Comparison of ENCODE assay signal across 8 mouse cellular contexts in genomic region chr1:90590797-90591196, GRCm38 (mm10). TPM values are rescaled to one million over a fixed set of nuclear protein-coding genes. Genes with fewer than 3 reads are reported as not detected.
DNase-seq lines count a peak whose midpoint lies in the region; ATAC-seq and TF ChIP-seq lines count a peak whose summit lies in the region.

No protein-coding gene starts in this region.

- TF ChIP-seq POLR2A in brain, embryonic 14.5 days (IDR thresholded peaks at IDR 0.05; ENCODE audit: borderline replicate concordance, extremely low read depth, insufficient read depth, insufficient read length, poor library complexity, severe bottlenecking), result no peak
- TF ChIP-seq POLR2A in small intestine, adult 2 months (IDR thresholded peaks at IDR 0.05; ENCODE audit: low read depth, low read length), result no peak

- H3K36me3 ChIP-seq in lung, embryonic 14.5 days (ENCODE audit: insufficient read depth), result no peaks in the 10 kb centered on the region
- H3K36me3 ChIP-seq in small intestine, adult 2 months (ENCODE audit: control insufficient read depth, insufficient read depth, low read length), result no peaks in the 10 kb centered on the region

- peak; percentile 76 to 85 for DNase-seq in cerebellum, postnatal 10 days
- DNase-seq in cerebellum, adult 8-10 months, result no peak
- DNase-seq in 3T3-L1 (ENCODE audit: low read depth, low spot score), result peak; percentile 67
- peak; percentile 84 for DNase-seq in brain, embryonic 14.5 days (ENCODE audit: low read depth)
- DNase-seq in gastrocnemius, postnatal 14 days, result peak; percentile 61
- DNase-seq in layer of hippocampus, adult 18-20 months (ENCODE audit: low spot score in 2 of 2), result peak; percentile 17 to 69
- peak; percentile 82 for DNase-seq in lung, embryonic 14.5 days

- no peak overlapping the region for H3K27ac ChIP-seq in lung, embryonic 14.5 days (ENCODE audit: low read depth)
- no peak overlapping the region for H3K27ac ChIP-seq in small intestine, adult 2 months (ENCODE audit: insufficient read depth, low read depth, low read length)

- H3K4me3 ChIP-seq in lung, embryonic 14.5 days (ENCODE audit: low read depth, low read length), result no peak overlapping the region
- H3K4me3 ChIP-seq in small intestine, adult 2 months (ENCODE audit: low read depth, low read length), result no peak overlapping the region

- WGBS in lung, embryonic 14.5 days, result 49% methylated on average over 2 of the region's 2 CpGs
- WGBS in small intestine, adult 2 months, result 33% methylated on average over 2 of the region's 2 CpGs

- intact Hi-C loops in gastrocnemius, postnatal 14 days (cut with DNase I; ENCODE audit: low total_unique reads), result no loop called here

- H3K4me1 ChIP-seq in lung, embryonic 14.5 days (ENCODE audit: insufficient read depth), result no peaks in the 10 kb centered on the region
- no peaks in the 10 kb centered on the region; the same call in 1 of the 2 replicates for H3K4me1 ChIP-seq in small intestine, adult 2 months (ENCODE audit: control insufficient read depth, insufficient read depth, insufficient read length, low read length)

- H3K9me3 ChIP-seq in lung, embryonic 14.5 days (ENCODE audit: low read depth, low read length), result no peaks in the 10 kb centered on the region

- H3K9ac ChIP-seq in lung, embryonic 14.5 days, result no peak overlapping the region

- ATAC-seq in lung, embryonic 14.5 days (ENCODE audit: insufficient read depth), result 0 out of 2 replicates have a peak, but pooled peaks have one; percentile 33

- H3K4me2 ChIP-seq in lung, embryonic 14.5 days, result no peak overlapping the region

- TF ChIP-seq CTCF in brain, embryonic 14.5 days (IDR thresholded peaks at IDR 0.05; ENCODE audit: borderline replicate concordance, extremely low read depth, insufficient read depth, insufficient read length), result peak; percentile 72
- TF ChIP-seq CTCF in lung, embryonic 14.5 days (IDR thresholded peaks at IDR 0.05; ENCODE audit: low read depth), result peak; percentile 71
- TF ChIP-seq CTCF in small intestine, adult 2 months (IDR thresholded peaks at IDR 0.05; ENCODE audit: extremely low read depth, insufficient read length, insufficient replicate concordance, low read depth, low read length), result peak; percentile 21; the same call in 1 of the 2 replicates

- H3K27me3 ChIP-seq in lung, embryonic 14.5 days (ENCODE audit: insufficient read depth, low read length), result peaks cover 6% of the 10 kb centered on the region
- no peaks in the 10 kb centered on the region for H3K27me3 ChIP-seq in small intestine, adult 2 months (ENCODE audit: control insufficient read depth, insufficient read depth, low read length)

RNA-seq across cellular contexts. Expression of gene Cops8, which starts 12.0 kb away (rescaled TPM):
- polyA plus RNA-seq in brain, embryonic 14.5 days (2012; rRNA removed), result 112 and 132 TPM in 2 replicates
- 10 to 100 TPM; 71.5 to 78.3 TPM for total RNA-seq in gastrocnemius, postnatal 14 days (2021)
- total RNA-seq in layer of hippocampus, adult 18-20 months (2021), result 100 to 1,000 TPM; 122 TPM
- polyA plus RNA-seq in lung, embryonic 14.5 days (2014; fragmentation: Nextera tagmentation; extraction: Ambion mirVana), result 157 and 163 TPM in 2 replicates
- polyA plus RNA-seq in small intestine, adult 2 months (2012; rRNA removed), result 12.5 and 14.4 TPM in 2 replicates

Comparison
In these comparisons a context has a peak if more than half of its experiments do, and no peak if none do; other contexts are left out.
1. CTCF ChIP-seq: peak in every context shown above with its lines; median percentile 72 in brain, embryonic 14.5 days; 71 in lung, embryonic 14.5 days; 21 in small intestine, adult 2 months.